Mouse (Mus musculus) hindbrain, embryonic 14.5 days (tissue): ENCODE results near the gene Ubxn10. TPM values are rescaled to one million over a fixed set of nuclear protein-coding genes. Genes with fewer than 3 reads are reported as not detected.
A peak's percentile ranks its signal among the peaks of the same experiment; 100 is the strongest.

ENCODE experiments used
- ATAC-seq: fragments of 200-750 bp; cut with Nextera tagmentation; 2 replicates; pipeline ENCODE4 v1.8.0; 2017; ENCODE audit warnings: moderate number of reproducible peaks, mild to moderate bottlenecking, moderate TSS enrichment, moderate library complexity; ENCODE audit not compliant: low FRiP score
- DNase-seq: peaks from one replicate; pipeline ENCODE4 v3.0.0-alpha.2; 2015; ENCODE audit warnings: low spot score
- H3K27ac ChIP-seq: fragments of 300-500 bp; sonication (generic); 2 replicates; pipeline ENCODE4 v1.5.1; 2014; ENCODE audit warnings: mild to moderate bottlenecking, moderate library complexity
- H3K27me3 ChIP-seq: fragments of 300-500 bp; sonication (generic); 2 replicates; pipeline ENCODE4 v1.6.1; 2014; ENCODE audit warnings: mild to moderate bottlenecking, low read length, mixed read lengths; ENCODE audit not compliant: control insufficient read depth, insufficient read depth
- H3K36me3 ChIP-seq: fragments of 300-500 bp; sonication (generic); replicated peaks from 2 replicates; pipeline ENCODE4 v1.6.1; 2014; ENCODE audit not compliant: control insufficient read depth, insufficient read depth
- H3K4me1 ChIP-seq: fragments of 300-500 bp; sonication (generic); replicated peaks from 2 replicates; pipeline ENCODE4 v1.6.1; 2014; ENCODE audit warnings: antibody characterized with exemption, low read length, mixed read lengths; ENCODE audit not compliant: control insufficient read depth, insufficient read depth
- H3K4me2 ChIP-seq: fragments of 300-500 bp; sonication (generic); replicated peaks from 2 replicates; pipeline ENCODE4 v1.6.1; 2014; ENCODE audit warnings: mild to moderate bottlenecking, moderate library complexity
- H3K4me3 ChIP-seq: fragments of 300-500 bp; sonication (generic); replicated peaks from 2 replicates; pipeline ENCODE4 v1.5.1; 2014; ENCODE audit warnings: mild to moderate bottlenecking, low read length
- H3K9ac ChIP-seq: fragments of 300-500 bp; sonication (generic); 2 replicates; pipeline ENCODE4 v1.6.1; 2014
- H3K9me3 ChIP-seq: fragments of 300-500 bp; sonication (generic); 2 replicates; pipeline ENCODE4 v1.6.1; 2016; ENCODE audit warnings: low read length; ENCODE audit not compliant: control insufficient read depth
- WGBS: fragments of 180-500 bp; shearing (Covaris S2); extraction: QIAGEN DNeasy Blood & Tissue Kit; methylation state at CpG from one replicate; pipeline ENCODE4 v1.1.7; 2014; 5-methylcytosine and 5-hydroxymethylcytosine counted together
- polyA plus RNA-seq: library from polyadenylated mRNA; unstranded; fragments of >200 nt; fragmentation: Nextera tagmentation; extraction: Ambion mirVana; gene quantifications from 2 replicates; pipeline ENCODE4 v1.2.1, GENCODE M21; 2014

Gene Ubxn10
- polyA plus RNA-seq, 1 experiment from 2014 or later = 4.6 TPM

- Histone ChIP-seq H3K36me3 (no peaks in the 10 kb centered on the region), H3K9me3 (no peaks in the 10 kb centered on the region), H3K27ac (no peak overlapping the region), H3K4me1 (no peaks in the 10 kb centered on the region), H3K27me3 (no peaks in the 10 kb centered on the region), H3K4me3 (no peak overlapping the region), H3K9ac (no peak overlapping the region), H3K4me2 (no peak overlapping the region)
- DNase-seq = no peak
- 76% methylated on average over 9 of the region's 9 CpGs for WGBS
- no peak for ATAC-seq
Measured at GRCm38 (mm10) chr4:138762266-138762665, 25.3 kb upstream of the Ubxn10 start.

- Histone ChIP-seq H3K9ac (no peak within 1 kb of the TSS), H3K36me3 (no peaks in the 10 kb centered on the region), H3K27me3 (no peaks in the 10 kb centered on the region), H3K4me2 (no peak within 1 kb of the TSS), H3K4me3 (no peak within 1 kb of the TSS), H3K9me3 (no peaks in the 10 kb centered on the region), H3K4me1 (no peaks in the 10 kb centered on the region), H3K27ac (no peak within 1 kb of the TSS)
- ATAC-seq (no peak), DNase-seq (no peak)
- 50% methylated on average over 8 of the region's 8 CpGs for WGBS
Measured at GRCm38 (mm10) chr4:138757416-138757815, 20.4 kb upstream of the Ubxn10 start, which contains the start of gene Pla2g2f. TSS of gene Pla2g2f (minus strand) at chr4:138757626.

- ATAC-seq (no peak), DNase-seq (no peak)
- H3K9me3 ChIP-seq = no peaks in the 10 kb centered on the region
- H3K9ac ChIP-seq = no peak overlapping the region
- no peak overlapping the region for H3K4me3 ChIP-seq
- no peak overlapping the region for H3K27ac ChIP-seq
- H3K4me1 ChIP-seq = no peaks in the 10 kb centered on the region
- no peaks in the 10 kb centered on the region for H3K27me3 ChIP-seq
- H3K36me3 ChIP-seq = no peaks in the 10 kb centered on the region
- no peak overlapping the region for H3K4me2 ChIP-seq
- 73% methylated on average over 11 of the region's 11 CpGs for WGBS
Measured at GRCm38 (mm10) chr4:138755983-138756382, 19.0 kb upstream of the Ubxn10 start.

GRCm38 (mm10) chr4:138755439-138755838 lies 18.5 kb upstream of the Ubxn10 start:
- no peak overlapping the region for H3K4me3 ChIP-seq
- no peak for DNase-seq
- no peak overlapping the region for H3K27ac ChIP-seq
- H3K4me1 ChIP-seq = no peaks in the 10 kb centered on the region
- no peaks in the 10 kb centered on the region for H3K36me3 ChIP-seq
- no peak for ATAC-seq
- no peaks in the 10 kb centered on the region for H3K9me3 ChIP-seq
- 50% methylated on average over 4 of the region's 4 CpGs for WGBS
- H3K9ac ChIP-seq = no peak overlapping the region
- no peaks in the 10 kb centered on the region for H3K27me3 ChIP-seq
- no peak overlapping the region for H3K4me2 ChIP-seq

GRCm38 (mm10) chr4:138754432-138754831 lies 17.5 kb upstream of the Ubxn10 start:
- Histone ChIP-seq H3K27ac (no peak overlapping the region), H3K9me3 (no peaks in the 10 kb centered on the region), H3K4me1 (no peaks in the 10 kb centered on the region), H3K36me3 (no peaks in the 10 kb centered on the region), H3K9ac (no peak overlapping the region), H3K27me3 (no peaks in the 10 kb centered on the region), H3K4me3 (no peak overlapping the region), H3K4me2 (no peak overlapping the region)
- DNase-seq = no peak
- 85% methylated on average over 9 of the region's 9 CpGs for WGBS
- no peak for ATAC-seq

- H3K9me3 ChIP-seq = no peaks in the 10 kb centered on the region
- no peak overlapping the region for H3K27ac ChIP-seq
- H3K36me3 ChIP-seq = no peaks in the 10 kb centered on the region
- H3K27me3 ChIP-seq = no peaks in the 10 kb centered on the region
- no peak overlapping the region for H3K4me2 ChIP-seq
- no peak overlapping the region for H3K9ac ChIP-seq
- DNase-seq (no peak), ATAC-seq (no peak)
- no peak overlapping the region for H3K4me3 ChIP-seq
- no peaks in the 10 kb centered on the region for H3K4me1 ChIP-seq
- 86% methylated on average over 3 of the region's 3 CpGs for WGBS
Measured at GRCm38 (mm10) chr4:138753608-138754007, 16.6 kb upstream of the Ubxn10 start.

- Histone ChIP-seq H3K27ac (no peak overlapping the region), H3K9ac (no peak overlapping the region), H3K27me3 (no peaks in the 10 kb centered on the region), H3K4me2 (no peak overlapping the region), H3K36me3 (no peaks in the 10 kb centered on the region), H3K4me1 (peaks cover 5% of the 10 kb centered on the region; the same call in 1 of the 2 replicates), H3K9me3 (no peaks in the 10 kb centered on the region), H3K4me3 (no peak overlapping the region)
- 92% methylated on average over 6 of the region's 6 CpGs for WGBS
- ATAC-seq (no peak), DNase-seq (no peak)
Measured at GRCm38 (mm10) chr4:138752603-138753002, 15.6 kb upstream of the Ubxn10 start.

GRCm38 (mm10) chr4:138748369-138749072 lies 11.6 kb upstream of the Ubxn10 start:
- H3K9ac ChIP-seq = no peak overlapping the region
- H3K4me2 ChIP-seq = no peak overlapping the region
- no peak overlapping the region for H3K27ac ChIP-seq
- H3K36me3 ChIP-seq = no peaks in the 10 kb centered on the region
- no peaks in the 10 kb centered on the region for H3K27me3 ChIP-seq
- 64% methylated on average over 8 of the region's 8 CpGs for WGBS
- ATAC-seq (no peak), DNase-seq (peak; percentile 78)
- no peaks in the 10 kb centered on the region for H3K9me3 ChIP-seq
- peaks cover 5% of the 10 kb centered on the region; the same call in 1 of the 2 replicates for H3K4me1 ChIP-seq
- no peak overlapping the region for H3K4me3 ChIP-seq

- peak overlapping the region; percentile 38; the same call in 1 of the 2 replicates for H3K27ac ChIP-seq
- H3K36me3 ChIP-seq = no peaks in the 10 kb centered on the region
- H3K9me3 ChIP-seq = no peaks in the 10 kb centered on the region
- H3K4me2 ChIP-seq = no peak overlapping the region
- WGBS = 54% methylated on average over 10 of the region's 10 CpGs
- DNase-seq (no peak), ATAC-seq (peak; percentile 39; the same call in 1 of the 2 replicates)
- no peak overlapping the region for H3K9ac ChIP-seq
- H3K27me3 ChIP-seq = no peaks in the 10 kb centered on the region
- H3K4me3 ChIP-seq = no peak overlapping the region
- peaks cover 5% of the 10 kb centered on the region; the same call in 1 of the 2 replicates for H3K4me1 ChIP-seq
Measured at GRCm38 (mm10) chr4:138747851-138748250, 10.9 kb upstream of the Ubxn10 start.
